Mouse (Mus musculus): Measurements from ENCODE around the gene Tnfrsf23.
"Not testable (repeated sequence)": the region's sequence is repeated elsewhere in the genome, so short reads cannot be mapped to it uniquely, and the experiment has no call there.

Gene Tnfrsf23

DNA sequence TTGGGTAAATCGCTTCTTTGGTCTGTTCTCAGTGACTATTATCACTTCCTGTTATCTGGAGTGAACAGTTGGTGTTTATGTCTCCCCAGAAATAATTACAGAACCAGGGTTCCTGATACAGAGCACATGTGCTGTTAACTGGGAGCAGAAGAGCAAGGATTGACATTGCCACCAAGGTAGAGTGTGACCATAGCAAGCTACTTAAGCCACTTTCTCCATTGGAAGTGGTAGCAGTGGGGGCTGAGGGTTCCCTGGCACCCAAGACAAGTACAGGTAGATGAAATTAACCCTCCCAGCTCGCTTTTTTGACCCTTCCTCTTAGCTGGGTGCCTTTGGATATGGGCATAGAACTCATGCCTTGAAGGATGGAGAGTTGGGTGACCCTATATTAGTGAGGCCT is 4.8 kb downstream of the Tnfrsf23 start:
- DNase-seq: not testable (repeated sequence)

GRCm38 (mm10) chr7:143679650-143680049 is 6.0 kb downstream of the Tnfrsf23 start:
- not testable (repeated sequence) for DNase-seq

DNA sequence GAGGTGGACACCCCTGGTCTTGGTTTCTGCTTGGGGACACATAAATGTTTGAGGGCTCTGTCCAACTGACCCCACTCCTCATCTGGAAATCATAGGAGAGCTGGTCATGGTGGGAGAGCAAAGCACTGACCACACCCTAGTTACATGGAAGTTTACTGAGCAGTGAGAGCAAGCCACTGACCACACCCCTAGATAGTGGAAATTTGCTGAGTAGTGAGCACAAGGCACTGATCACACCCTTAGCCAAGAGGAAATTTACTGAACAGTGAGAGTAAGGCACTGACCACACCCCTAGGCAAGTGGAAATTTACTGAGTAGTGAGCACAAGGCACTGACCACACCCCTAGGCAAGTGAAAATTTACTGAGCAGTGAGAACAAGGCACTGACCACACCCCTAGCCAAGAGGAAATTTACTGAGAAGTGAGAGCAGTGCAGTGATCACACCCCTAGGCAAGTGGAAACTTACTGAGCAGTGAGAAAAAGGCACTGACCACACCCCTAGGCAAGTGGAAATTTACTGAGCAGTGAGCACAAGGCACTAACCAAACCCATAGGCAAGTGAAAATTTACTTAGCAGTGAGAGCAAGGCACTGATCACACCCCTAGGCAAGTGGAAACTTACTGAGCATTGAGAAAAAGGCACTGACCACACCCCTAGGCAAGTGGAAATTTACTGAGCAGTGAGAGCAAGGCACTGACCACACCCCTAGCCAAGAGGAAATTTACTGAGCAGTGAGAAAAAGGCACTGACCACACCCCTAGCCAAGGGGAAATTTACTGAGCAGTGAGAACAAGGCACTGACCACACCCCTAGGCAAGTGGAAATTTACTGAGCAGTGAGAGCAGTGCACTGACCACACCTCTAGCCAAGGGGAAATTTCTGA is 19.0 kb downstream of the Tnfrsf23 start:
- DNase-seq: no peak

GRCm38 (mm10) chr7:143663470-143663869 is 22.2 kb downstream of the Tnfrsf23 start:
- no peak for DNase-seq

DNA sequence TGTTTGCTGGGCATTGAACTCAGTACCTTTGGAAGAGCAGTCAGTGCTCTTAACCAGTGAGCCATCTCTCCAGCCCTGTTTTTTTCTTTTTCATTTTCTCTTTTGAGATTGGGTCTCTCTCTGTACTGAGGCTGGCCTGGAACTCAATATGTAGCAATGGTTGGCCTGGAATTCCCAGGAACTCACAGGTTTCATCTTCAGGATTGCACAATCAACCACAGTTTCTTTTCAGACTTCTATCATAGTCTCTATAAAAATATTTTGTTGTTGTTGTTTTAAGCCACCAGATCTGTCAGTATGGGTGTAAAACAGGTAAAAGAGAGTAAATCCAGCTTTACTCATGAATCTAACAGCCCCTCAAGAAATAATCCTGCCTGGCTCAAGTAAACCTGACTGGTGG is 24.9 kb downstream of the Tnfrsf23 start:
- DNase-seq: no peak

DNA sequence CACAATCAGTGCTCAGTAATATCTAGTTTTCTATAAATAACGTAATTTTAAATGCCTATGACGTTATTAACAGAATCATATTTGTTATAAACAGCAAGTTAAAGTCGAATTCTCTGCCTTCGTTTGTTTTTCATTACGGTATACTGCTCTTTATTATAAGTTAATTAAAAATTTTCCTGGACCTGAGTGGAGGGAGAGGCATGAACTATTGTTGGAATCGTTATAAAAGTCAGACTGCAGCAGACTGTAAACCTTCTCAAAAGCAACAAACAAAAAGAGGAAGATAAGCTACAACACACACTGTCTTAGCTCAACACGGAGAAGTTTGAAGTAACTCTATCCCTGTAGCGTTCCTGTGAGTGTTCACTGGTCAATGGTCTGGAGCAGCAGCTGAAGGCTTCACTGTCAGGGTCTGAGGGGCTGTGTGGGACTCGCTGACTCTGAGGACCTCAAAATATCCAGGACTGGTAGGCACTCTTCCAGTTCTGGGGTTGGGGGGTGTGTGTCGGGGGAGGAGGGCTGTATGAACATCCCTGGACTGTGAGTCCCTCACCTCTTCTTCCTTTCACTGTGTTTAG is 35.8 kb downstream of the Tnfrsf23 start:
- DNase-seq: not testable (repeated sequence)

GRCm38 (mm10) chr7:143649034-143649768 is 36.5 kb downstream of the Tnfrsf23 start, which contains the start of gene Tnfrsf22:
Gene Tnfrsf22, minus strand, starts transcription at chr7:143649661.
- DNase-seq: peak; percentile 45 to 53

- not testable (repeated sequence) for DNase-seq
Measured at GRCm38 (mm10) chr7:143643949-143644348, 41.7 kb downstream of the Tnfrsf23 start.

DNA sequence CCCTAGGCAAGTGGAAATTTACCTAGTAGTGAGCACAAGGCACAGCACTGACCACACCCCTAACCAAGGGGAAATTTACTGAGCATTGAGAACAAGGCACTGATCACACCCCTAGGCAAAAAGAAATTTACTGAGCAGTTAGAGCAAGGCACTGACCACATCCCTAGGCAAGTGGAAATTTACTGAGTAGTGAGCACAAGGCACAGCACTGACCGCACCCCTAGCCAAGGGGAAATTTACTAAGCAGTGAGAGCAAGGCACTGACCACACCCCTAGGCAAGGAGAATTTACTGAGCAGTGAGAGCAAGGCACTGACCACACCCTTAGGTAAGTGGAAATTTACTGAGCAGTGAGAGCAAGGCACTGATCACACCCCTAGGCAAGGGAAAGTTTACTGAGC is 49.0 kb downstream of the Tnfrsf23 start:
- no peak for DNase-seq

DNA sequence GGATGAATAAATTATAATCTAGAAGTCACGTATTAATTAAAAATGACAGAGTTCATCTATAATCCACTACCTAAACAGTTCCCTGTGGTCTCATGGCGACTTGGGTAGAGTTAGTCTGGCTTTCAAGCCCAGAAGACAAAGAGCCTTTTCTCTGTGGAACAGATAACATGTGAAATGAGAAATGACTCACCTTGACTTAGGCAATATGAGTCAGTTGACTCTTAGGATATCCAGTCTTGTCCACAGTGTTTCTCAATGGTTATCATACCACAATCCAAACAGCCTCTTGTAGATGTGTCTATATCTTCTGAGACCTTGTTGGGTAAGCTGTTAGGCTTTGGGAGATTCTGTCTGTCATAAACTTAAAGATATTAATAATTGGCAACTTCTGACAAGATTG is 54.2 kb downstream of the Tnfrsf23 start:
- no peak for DNase-seq

GRCm38 (mm10) chr7:143629501-143629900 is 56.2 kb downstream of the Tnfrsf23 start:
- no peak for DNase-seq

- no peak for DNase-seq
Measured at GRCm38 (mm10) chr7:143628540-143628939, 57.1 kb downstream of the Tnfrsf23 start, which contains the start of gene Tnfrsf26. Gene Tnfrsf26, minus strand, starts transcription at chr7:143628722.

GRCm38 (mm10) chr7:143627555-143628286 is 58.0 kb downstream of the Tnfrsf23 start:
- DNase-seq: no peak

GRCm38 (mm10) chr7:143626178-143626577 is 59.5 kb downstream of the Tnfrsf23 start:
- no peak for DNase-seq

GRCm38 (mm10) chr7:143625151-143625550 is 60.5 kb downstream of the Tnfrsf23 start:
- no peak for DNase-seq

DNA sequence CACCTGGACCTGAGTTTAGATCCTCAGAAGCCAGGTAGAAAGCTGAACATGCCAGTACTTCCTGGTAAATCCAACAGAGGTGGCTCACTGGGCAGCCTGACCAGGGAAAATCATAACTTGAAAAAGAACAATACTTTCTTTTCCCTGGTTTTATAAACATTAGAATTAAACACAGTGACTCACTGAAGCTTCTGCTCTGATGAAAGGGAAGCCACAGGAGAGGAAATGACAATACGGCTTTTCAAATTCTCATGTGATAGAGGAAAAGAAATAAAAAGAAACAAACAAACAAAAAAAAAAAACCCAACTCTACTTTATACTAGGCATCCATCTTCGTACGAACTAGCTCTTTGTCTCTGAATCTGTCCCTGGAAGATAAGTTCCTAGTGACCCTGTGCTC is 61.1 kb downstream of the Tnfrsf23 start:
- no peak for DNase-seq

DNA sequence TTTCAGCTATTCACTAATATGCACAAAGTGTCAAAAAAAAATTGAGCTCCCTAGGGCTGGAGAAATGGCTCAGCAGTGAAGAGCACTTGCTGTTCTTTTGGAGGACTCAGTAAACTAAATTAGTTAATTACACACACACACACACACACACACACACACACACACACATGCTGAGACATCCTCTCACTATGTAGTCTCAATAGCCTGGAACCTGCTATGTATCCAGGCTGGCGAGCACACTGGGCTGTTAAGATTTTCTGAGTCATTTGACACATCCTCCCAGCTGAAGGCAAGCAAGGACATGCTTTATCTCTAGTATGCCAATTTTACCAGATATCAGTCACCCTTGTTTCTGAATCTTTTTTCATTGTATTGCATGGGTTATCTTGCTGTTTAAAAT is 64.7 kb downstream of the Tnfrsf23 start:
- DNase-seq: no peak
